Mouse (Mus musculus): ENCODE measurements at regions not wholly inside any gene's neighbourhood (a gene's known extent, or its start where the extent isn't known, plus 50 kb on each side); places are given as distances from the start of the nearest gene placed in this dataset.

GRCm38 (mm10) chr19:27140892-27141291, 75.4 kb upstream of the Vldlr start:
- DNase-seq = no peak

GRCm38 (mm10) chr19:27142181-27142580, 74.1 kb upstream of the Vldlr start:
- DNase-seq = no peak

DNA sequence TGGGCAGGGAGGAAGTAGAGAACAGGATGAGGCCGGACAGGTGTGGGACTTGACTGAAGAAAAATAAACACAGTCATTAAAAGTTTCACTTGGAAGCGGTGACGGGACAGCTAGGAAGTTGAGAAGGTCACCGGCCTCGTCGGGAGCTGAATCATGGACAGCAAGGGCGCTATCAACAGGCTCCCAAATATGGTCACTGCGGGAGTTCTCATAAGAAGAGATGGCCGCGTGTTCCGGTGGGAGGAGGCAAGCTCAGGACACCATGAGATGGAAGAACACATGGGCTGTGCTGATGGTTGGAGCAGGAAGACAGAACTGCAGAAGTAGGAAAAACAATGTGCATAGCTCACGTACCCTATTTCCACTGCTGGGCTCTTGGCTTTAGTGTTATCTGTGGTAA, 68.9 kb upstream of the Vldlr start:
- peak; percentile 29 for DNase-seq

- no peak for DNase-seq
Measured at GRCm38 (mm10) chr19:27148330-27148729, 68.0 kb upstream of the Vldlr start.

DNA sequence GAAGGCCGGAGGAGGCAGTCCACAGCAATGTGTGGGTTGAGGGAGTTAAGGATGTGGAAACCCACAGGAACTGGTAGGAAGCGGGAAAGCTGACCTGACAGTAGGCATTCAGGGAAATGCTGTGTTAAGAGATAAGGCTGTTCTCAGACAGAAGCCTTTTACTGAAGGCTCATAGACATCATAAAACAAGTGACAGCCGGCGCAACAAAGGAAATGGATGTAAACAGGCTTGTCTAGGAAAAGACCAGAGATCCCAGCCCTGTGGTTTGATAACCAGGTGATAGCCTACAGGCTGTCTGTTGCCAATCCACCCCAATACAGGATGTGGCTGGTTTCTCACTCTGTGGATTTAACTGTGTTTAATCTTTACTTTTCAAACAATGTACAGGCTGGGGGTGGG, 66.7 kb upstream of the Vldlr start:
- DNase-seq = no peak

DNA sequence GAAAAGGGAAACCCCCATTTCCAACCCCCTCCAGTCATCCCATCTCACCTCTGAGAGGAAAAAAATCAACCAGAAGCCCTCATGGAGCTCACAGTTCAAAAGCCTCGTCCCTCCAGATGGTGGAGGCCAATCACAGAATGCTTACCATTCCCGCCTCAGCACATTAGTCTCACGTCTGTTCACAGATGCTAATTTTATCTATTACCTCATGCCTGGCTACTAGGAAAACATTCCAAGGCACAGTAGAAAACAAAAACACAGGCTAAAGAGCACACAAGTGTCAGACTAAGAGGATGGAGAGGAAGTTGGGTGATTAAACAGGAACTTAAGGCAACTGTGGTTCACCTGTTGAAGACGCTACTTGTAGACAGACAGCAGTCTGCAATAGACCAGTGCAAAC, 54.4 kb upstream of the Vldlr start:
- DNase-seq = no peak

Data from heart, postnatal 4 days (tissue).